Mouse (Mus musculus) megakaryocyte, embryonic 14.5 days (primary cell): ENCODE results near the gene Kitl.

Experiments
- FLI1 ChIP-seq: IDR thresholded peaks from 2 replicates; pipeline ENCODE4 v1.6.1; 2012; ENCODE audit warnings: low read length, inconsistent platforms, mixed read lengths
- GATA1 ChIP-seq: IDR thresholded peaks from 3 replicates; pipeline ENCODE4 v1.6.1; 2012; ENCODE audit warnings: mixed read lengths, low read length, inconsistent platforms, borderline replicate concordance

DNA sequence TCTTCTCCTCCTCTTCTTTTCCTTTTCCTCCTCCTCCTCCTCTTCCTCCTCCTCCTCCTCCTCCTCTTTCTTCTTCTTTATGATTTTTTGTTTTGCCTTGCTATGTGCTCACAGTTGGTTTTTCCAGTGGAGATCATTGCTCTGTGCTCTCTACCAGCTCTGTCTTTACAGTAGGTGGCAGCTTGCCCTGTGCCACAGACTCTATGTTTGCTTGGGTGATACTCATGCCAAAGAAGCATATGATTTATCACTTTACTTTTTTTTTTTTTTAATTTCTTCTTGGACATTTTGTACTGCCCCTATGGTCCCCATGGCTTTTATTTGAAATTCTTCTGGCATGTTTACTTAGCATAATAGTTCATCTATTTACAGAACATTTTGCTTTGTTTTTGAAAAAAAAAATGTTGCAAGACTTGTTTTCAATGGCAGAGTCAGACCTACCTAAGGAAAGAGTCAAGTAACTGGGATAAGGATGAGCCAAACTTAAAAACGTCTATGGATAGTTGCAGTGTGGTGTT, 41.7 kb downstream of the Kitl start:
- TF ChIP-seq GATA1 (no peak), FLI1 (no peak)
